Mouse (Mus musculus) testis, adult 2 months (tissue): ENCODE data around the gene Gm5478. TPM values are rescaled to one million over a fixed set of nuclear protein-coding genes. Genes with fewer than 3 reads are reported as not detected.

Source experiments
- H3K27ac ChIP-seq: fragments of 200-500 bp; 2 replicates; pipeline ENCODE4 v1.5.1; 2012; ENCODE audit warnings: low read depth, low read length; ENCODE audit not compliant: control insufficient read depth, insufficient read depth
- H3K27me3 ChIP-seq: fragments of 200-500 bp; 2 replicates; pipeline ENCODE4 v1.6.1; 2012; ENCODE audit warnings: mild to moderate bottlenecking, low read length, moderate library complexity; ENCODE audit not compliant: control insufficient read depth, insufficient read depth
- H3K36me3 ChIP-seq: fragments of 200-500 bp; 2 replicates; pipeline ENCODE4 v1.6.1; 2012; ENCODE audit warnings: mild to moderate bottlenecking, low read length; ENCODE audit not compliant: control insufficient read depth, insufficient read depth
- H3K4me1 ChIP-seq: fragments of 200-500 bp; 2 replicates; pipeline ENCODE4 v1.6.1; 2012; ENCODE audit warnings: low read length; ENCODE audit not compliant: control insufficient read depth, insufficient read depth
- H3K4me3 ChIP-seq: fragments of 200-500 bp; 2 replicates; pipeline ENCODE4 v1.5.1; 2012; ENCODE audit warnings: low read depth, mild to moderate bottlenecking, low read length, moderate library complexity, mixed read lengths; ENCODE audit not compliant: control insufficient read depth
- CTCF ChIP-seq: fragments of 200-500 bp; IDR thresholded peaks from 2 replicates; pipeline ENCODE4 v1.5.1; 2012; ENCODE audit warnings: low read depth, mild to moderate bottlenecking, inconsistent platforms, low read length, moderate library complexity; ENCODE audit not compliant: control insufficient read depth, insufficient read depth, insufficient replicate concordance
- POLR2A ChIP-seq: fragments of 200-500 bp; IDR thresholded peaks from 2 replicates; pipeline ENCODE4 v1.6.1; 2012; ENCODE audit warnings: low read depth, mild to moderate bottlenecking, inconsistent platforms, low read length, moderate library complexity; ENCODE audit not compliant: control insufficient read depth
- polyA plus RNA-seq: library from polyadenylated mRNA; depleted of rRNA; stranded (reverse); fragments of >200 nt; gene quantifications from 2 replicates; pipeline ENCODE4 v1.2.3, GENCODE M21; 2012; rRNA removed

The Gm5478 gene
- polyA plus RNA-seq, 1 experiment: not detected

DNA sequence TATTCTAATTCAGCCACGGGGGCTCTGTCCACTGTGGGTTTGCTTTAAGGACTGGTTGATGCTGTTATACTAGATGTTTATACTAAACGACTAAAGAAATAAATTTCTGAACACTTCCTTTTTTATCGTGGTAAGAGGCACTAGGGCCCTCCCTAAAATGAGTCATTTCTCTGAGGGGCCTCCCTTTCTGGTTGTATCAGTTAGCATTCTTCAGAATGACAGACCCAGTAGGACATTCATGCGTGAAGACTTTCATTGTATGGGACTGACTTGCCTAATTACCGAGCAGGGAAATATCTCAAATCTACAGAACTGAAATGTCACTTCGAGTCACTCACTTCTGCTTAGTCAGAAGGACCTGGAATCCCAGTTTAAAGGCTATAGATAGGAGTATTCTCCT, 48.1 kb downstream of the Gm5478 start:
- no peak for TF ChIP-seq POLR2A
- no peak for TF ChIP-seq CTCF
- H3K27me3 ChIP-seq: no peaks in the 10 kb centered on the region
- H3K4me1 ChIP-seq: no peaks in the 10 kb centered on the region
- no peaks in the 10 kb centered on the region for H3K36me3 ChIP-seq
- H3K4me3 ChIP-seq: no peak overlapping the region
- H3K27ac ChIP-seq: no peak overlapping the region

Other genes starting within 250 kb of the Gm5478 start
- 0.33 and 0.72 TPM in 2 replicates for gene Krt7, start 236.3 kb downstream of the Gm5478 start, polyA plus RNA-seq
- not detected in 2 replicates for gene Krt87, start 208.6 kb downstream of the Gm5478 start, polyA plus RNA-seq
- 189 and 195 TPM in 2 replicates for gene Krt88, start 199.6 kb downstream of the Gm5478 start, polyA plus RNA-seq
- gene Krt81, start 183.6 kb downstream of the Gm5478 start, polyA plus RNA-seq: not detected in 2 replicates
- 0.12 and 0.29 TPM in 2 replicates for gene Krt86, start 173.9 kb downstream of the Gm5478 start, polyA plus RNA-seq
- 0.07 TPM in 1 of 2 replicates, not detected in the other for gene Krt83, start 155.9 kb downstream of the Gm5478 start, polyA plus RNA-seq
- gene Gm49425, start 130.1 kb downstream of the Gm5478 start, polyA plus RNA-seq: 0.25 TPM in 1 of 2 replicates, not detected in the other
- gene Krt84, start 114.6 kb downstream of the Gm5478 start, polyA plus RNA-seq: not detected in 2 replicates
- not detected in 2 replicates for gene Krt82, start 96.7 kb downstream of the Gm5478 start, polyA plus RNA-seq
- not detected in 2 replicates for gene Krt90, start 84.4 kb downstream of the Gm5478 start, polyA plus RNA-seq
- gene Krt75, start 73.5 kb downstream of the Gm5478 start, polyA plus RNA-seq: 0.04 TPM in 1 of 2 replicates, not detected in the other
- not detected in 2 replicates for gene Gm5414, start 19.2 kb downstream of the Gm5478 start, polyA plus RNA-seq
- 0.04 and 0.05 TPM in 2 replicates for gene Krt6b, start 32.9 kb upstream of the Gm5478 start, polyA plus RNA-seq
- gene Krt6a, start 46.9 kb upstream of the Gm5478 start, polyA plus RNA-seq: 0.08 TPM in 1 of 2 replicates, not detected in the other
- gene Krt5, start 65.5 kb upstream of the Gm5478 start, polyA plus RNA-seq: 0.12 and 1.3 TPM in 2 replicates
- gene Krt71, start 95.7 kb upstream of the Gm5478 start, polyA plus RNA-seq: not detected in 2 replicates
- gene Krt72, start 139.1 kb upstream of the Gm5478 start, polyA plus RNA-seq: not detected in 2 replicates
- 1.4 and 1.6 TPM in 2 replicates for gene Krt73, start 155.0 kb upstream of the Gm5478 start, polyA plus RNA-seq
- not detected in 2 replicates for gene Krt2, start 170.8 kb upstream of the Gm5478 start, polyA plus RNA-seq
- gene Krt1, start 203.4 kb upstream of the Gm5478 start, polyA plus RNA-seq: 0.13 TPM in 1 of 2 replicates, not detected in the other
- 0.57 and 0.88 TPM in 2 replicates for gene Krt77, start 222.3 kb upstream of the Gm5478 start, polyA plus RNA-seq
- gene Krt76, start 245.5 kb upstream of the Gm5478 start, polyA plus RNA-seq: 0.18 and 0.20 TPM in 2 replicates